Mouse (Mus musculus) liver, postnatal 0 days (tissue): ENCODE data around the gene Snx22. TPM values are rescaled to one million over a fixed set of nuclear protein-coding genes. Genes with fewer than 3 reads are reported as not detected.

Experiments used
- ATAC-seq: fragments of 200-750 bp; cut with Nextera tagmentation; 2 replicates; pipeline ENCODE4 v1.8.0; 2017; ENCODE audit warnings: mild to moderate bottlenecking, moderate library complexity
- DNase-seq: peaks from one replicate; pipeline ENCODE4 v3.0.0-alpha.2; 2016
- H3K27ac ChIP-seq: fragments of 300-500 bp; sonication (generic); 2 replicates; pipeline ENCODE4 v1.5.1; 2014; ENCODE audit warnings: antibody characterized with exemption, moderate library complexity, mild to moderate bottlenecking, low read depth
- H3K27me3 ChIP-seq: fragments of 300-500 bp; sonication (generic); 2 replicates; pipeline ENCODE4 v1.6.1; 2014; ENCODE audit warnings: low read length, control low read depth, mixed read lengths; ENCODE audit not compliant: insufficient read depth
- H3K36me3 ChIP-seq: fragments of 300-500 bp; sonication (generic); replicated peaks from 2 replicates; pipeline ENCODE4 v1.6.1; 2014; ENCODE audit warnings: mild to moderate bottlenecking, control low read depth, low read length, moderate library complexity, mixed read lengths; ENCODE audit not compliant: insufficient read depth
- H3K4me1 ChIP-seq: fragments of 300-500 bp; sonication (generic); 2 replicates; pipeline ENCODE4 v1.6.1; 2014; ENCODE audit warnings: antibody characterized with exemption, mild to moderate bottlenecking, control low read depth; ENCODE audit not compliant: insufficient read depth
- H3K4me2 ChIP-seq: fragments of 300-500 bp; sonication (generic); 2 replicates; pipeline ENCODE4 v1.6.1; 2014; ENCODE audit warnings: low read depth, mild to moderate bottlenecking, low read length, moderate library complexity, mixed read lengths
- H3K4me3 ChIP-seq: fragments of 300-500 bp; sonication (generic); 2 replicates; pipeline ENCODE4 v1.5.1; 2014; ENCODE audit warnings: low read depth, low read length
- H3K9ac ChIP-seq: fragments of 300-500 bp; sonication (generic); replicated peaks from 2 replicates; pipeline ENCODE4 v1.6.1; 2014; ENCODE audit warnings: mild to moderate bottlenecking, moderate library complexity
- H3K9me3 ChIP-seq: fragments of 300-500 bp; sonication (generic); 2 replicates; pipeline ENCODE4 v1.6.1; 2016; ENCODE audit warnings: mild to moderate bottlenecking, control low read depth, low read length, mixed read lengths
- CTCF ChIP-seq: sonication (generic); IDR thresholded peaks from 2 replicates; pipeline ENCODE4 v1.5.1; 2016; ENCODE audit warnings: antibody characterized with exemption, low read depth
- EP300 ChIP-seq: IDR thresholded peaks from 2 replicates; pipeline ENCODE4 v1.6.1; 2016; ENCODE audit warnings: antibody characterized with exemption, low read depth, mild to moderate bottlenecking
- WGBS: fragments of 180-500 bp; shearing (Covaris S2); extraction: QIAGEN DNeasy Blood & Tissue Kit; methylation state at CpG from one replicate; pipeline ENCODE4 v1.1.7; 2014; ENCODE audit not compliant: insufficient replicate concordance; 5-methylcytosine and 5-hydroxymethylcytosine counted together
- polyA plus RNA-seq: library from polyadenylated mRNA; unstranded; fragments of >200 nt; fragmentation: Nextera tagmentation; extraction: Ambion mirVana; gene quantifications from 2 replicates; pipeline ENCODE4 v1.2.1, GENCODE M21; 2015

Gene Snx22
- polyA plus RNA-seq, 1 experiment from 2014 or later, result 13.4 TPM

DNA sequence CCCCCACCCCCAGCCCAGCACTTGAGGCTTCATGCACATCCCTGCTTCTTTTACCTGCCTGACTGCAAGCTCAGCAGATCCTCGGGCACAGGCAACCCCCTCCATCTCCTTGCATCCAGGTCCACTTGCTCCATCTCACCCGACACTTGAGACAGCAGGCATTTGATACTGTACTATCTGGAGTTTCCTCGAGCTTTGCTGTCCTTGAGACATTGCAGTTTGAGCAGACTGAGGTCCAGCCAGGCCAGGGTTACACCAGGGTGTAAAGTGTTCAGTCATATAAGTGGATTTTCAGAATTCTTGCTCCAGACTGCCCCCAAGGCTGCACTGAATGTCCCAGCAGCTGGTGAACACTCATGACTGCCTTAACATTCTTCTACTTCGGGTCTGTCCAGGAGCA lies 27.2 kb downstream of the Snx22 start:
- Histone ChIP-seq H3K27me3 (no peaks in the 10 kb centered on the region), H3K36me3 (peaks cover 4% of the 10 kb centered on the region; the same call in 1 of the 2 replicates), H3K4me2 (no peak overlapping the region), H3K9me3 (no peaks in the 10 kb centered on the region), H3K27ac (no peak overlapping the region), H3K4me1 (no peaks in the 10 kb centered on the region), H3K9ac (no peak overlapping the region), H3K4me3 (no peak overlapping the region)
- TF ChIP-seq CTCF, result no peak
- no peak for TF ChIP-seq EP300
- no peak for ATAC-seq
- WGBS, result 75% methylated on average over 4 of the region's 4 CpGs
- DNase-seq, result no peak

DNA sequence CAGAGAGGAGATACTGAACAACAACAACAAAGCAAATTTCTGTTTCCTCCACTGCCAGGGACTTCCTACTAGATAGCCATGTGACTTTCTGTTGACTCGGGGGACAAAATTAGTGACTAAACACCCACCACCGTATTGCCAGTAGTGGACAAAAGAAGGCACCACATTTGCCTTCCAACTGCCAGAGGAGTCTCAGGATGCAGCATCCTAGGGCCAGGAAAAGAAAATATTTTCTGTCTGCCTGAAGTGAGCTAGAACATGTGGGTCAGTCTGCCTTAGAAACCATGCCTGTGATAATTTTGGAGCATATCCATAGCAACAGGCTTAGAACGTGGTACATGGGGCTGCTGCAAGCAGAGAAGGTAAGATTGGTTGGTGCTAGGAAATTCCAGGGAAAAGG lies 28.7 kb downstream of the Snx22 start:
- H3K36me3 ChIP-seq, result peaks cover 4% of the 10 kb centered on the region; the same call in 1 of the 2 replicates
- H3K9me3 ChIP-seq, result no peaks in the 10 kb centered on the region
- H3K27ac ChIP-seq, result no peak overlapping the region
- no peak for DNase-seq
- 70% methylated on average over 3 of the region's 3 CpGs for WGBS
- H3K27me3 ChIP-seq, result no peaks in the 10 kb centered on the region
- no peak for ATAC-seq
- no peak overlapping the region for H3K9ac ChIP-seq
- TF ChIP-seq CTCF, result no peak
- TF ChIP-seq EP300, result no peak
- no peaks in the 10 kb centered on the region for H3K4me1 ChIP-seq
- no peak overlapping the region for H3K4me3 ChIP-seq
- no peak overlapping the region for H3K4me2 ChIP-seq

DNA sequence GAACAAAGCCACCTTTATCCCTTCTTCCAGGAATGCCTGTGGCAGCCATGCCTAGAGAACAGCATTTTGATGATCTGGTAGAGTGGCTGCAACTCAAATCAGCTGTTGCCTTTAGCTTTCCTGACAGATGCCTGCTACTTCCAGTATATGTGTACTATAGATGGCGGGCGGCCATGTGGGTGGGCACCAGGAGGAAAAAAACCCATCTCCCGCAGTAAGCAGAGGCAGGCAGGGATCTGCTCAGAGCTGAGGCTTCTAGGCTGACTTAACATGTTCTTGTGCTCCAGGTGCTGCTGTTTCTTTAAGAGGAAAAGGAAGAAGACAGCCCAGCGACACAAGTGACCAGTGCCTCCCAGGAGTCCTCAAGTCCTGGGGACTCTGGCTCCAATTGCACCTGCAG lies 30.2 kb downstream of the Snx22 start:
- no peaks in the 10 kb centered on the region for H3K27me3 ChIP-seq
- H3K9ac ChIP-seq, result no peak overlapping the region
- ATAC-seq (no peak), DNase-seq (no peak)
- H3K9me3 ChIP-seq, result no peaks in the 10 kb centered on the region
- H3K4me2 ChIP-seq, result no peak overlapping the region
- no peaks in the 10 kb centered on the region for H3K4me1 ChIP-seq
- TF ChIP-seq CTCF (no peak), EP300 (no peak)
- 84% methylated on average over 4 of the region's 4 CpGs for WGBS
- H3K36me3 ChIP-seq, result peaks cover 9% of the 10 kb centered on the region; the same call in 1 of the 2 replicates
- no peak overlapping the region for H3K27ac ChIP-seq
- no peak overlapping the region for H3K4me3 ChIP-seq

DNA sequence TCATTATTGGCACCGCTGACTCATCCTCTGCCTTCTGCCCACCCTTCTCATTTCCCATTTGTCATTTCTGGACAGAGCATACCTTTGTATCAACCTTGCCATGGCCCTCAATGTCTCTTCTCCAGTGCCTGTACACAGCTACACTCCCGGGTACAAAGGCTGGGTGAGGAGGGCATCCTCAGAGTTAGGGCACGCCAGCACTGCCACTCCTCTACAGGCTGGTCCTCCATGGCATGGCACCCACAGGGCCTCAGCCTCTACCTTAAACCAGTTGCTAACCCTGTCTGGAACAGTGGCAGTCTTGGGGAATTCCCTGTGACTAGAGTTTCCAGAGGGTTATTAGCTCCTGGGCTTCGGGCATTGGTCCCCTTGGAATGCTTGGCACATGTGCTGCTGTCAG lies 30.9 kb downstream of the Snx22 start:
- Histone ChIP-seq H3K4me3 (no peak overlapping the region), H3K4me1 (no peaks in the 10 kb centered on the region), H3K4me2 (no peak overlapping the region), H3K9ac (no peak overlapping the region), H3K27ac (no peak overlapping the region), H3K36me3 (peaks cover 9% of the 10 kb centered on the region; the same call in 1 of the 2 replicates), H3K27me3 (no peaks in the 10 kb centered on the region), H3K9me3 (no peaks in the 10 kb centered on the region)
- 95% methylated on average over 4 of the region's 4 CpGs for WGBS
- TF ChIP-seq EP300, result no peak
- TF ChIP-seq CTCF, result no peak
- ATAC-seq (no peak), DNase-seq (no peak)

DNA sequence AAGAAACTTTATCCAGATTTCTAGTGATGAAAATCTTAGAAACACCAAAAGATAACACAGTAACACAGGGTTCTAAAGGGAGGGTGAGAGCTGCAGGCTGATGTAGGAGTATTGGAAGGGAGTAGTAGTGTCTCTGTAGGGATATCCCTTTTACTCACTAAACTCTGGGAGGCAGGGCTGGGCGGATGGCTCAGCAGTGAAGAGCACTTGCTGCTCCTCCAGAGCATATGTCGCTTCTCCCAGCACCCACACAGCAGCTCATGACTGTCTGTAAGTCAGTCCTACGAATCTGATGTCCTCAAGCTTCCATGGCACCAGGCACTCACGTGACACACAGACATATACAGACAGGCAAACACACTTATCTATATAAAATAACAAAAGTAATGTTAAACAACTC lies 31.4 kb downstream of the Snx22 start:
- H3K9ac ChIP-seq, result no peak overlapping the region
- no peak overlapping the region for H3K4me2 ChIP-seq
- DNase-seq (no peak), ATAC-seq (no peak)
- no peaks in the 10 kb centered on the region for H3K9me3 ChIP-seq
- no peaks in the 10 kb centered on the region for H3K4me1 ChIP-seq
- H3K27me3 ChIP-seq, result no peaks in the 10 kb centered on the region
- no peak overlapping the region for H3K27ac ChIP-seq
- TF ChIP-seq EP300 (no peak), CTCF (no peak)
- H3K36me3 ChIP-seq, result peaks cover 9% of the 10 kb centered on the region; the same call in 1 of the 2 replicates
- H3K4me3 ChIP-seq, result no peak overlapping the region
- WGBS, result 84% methylated on average over 4 of the region's 4 CpGs

DNA sequence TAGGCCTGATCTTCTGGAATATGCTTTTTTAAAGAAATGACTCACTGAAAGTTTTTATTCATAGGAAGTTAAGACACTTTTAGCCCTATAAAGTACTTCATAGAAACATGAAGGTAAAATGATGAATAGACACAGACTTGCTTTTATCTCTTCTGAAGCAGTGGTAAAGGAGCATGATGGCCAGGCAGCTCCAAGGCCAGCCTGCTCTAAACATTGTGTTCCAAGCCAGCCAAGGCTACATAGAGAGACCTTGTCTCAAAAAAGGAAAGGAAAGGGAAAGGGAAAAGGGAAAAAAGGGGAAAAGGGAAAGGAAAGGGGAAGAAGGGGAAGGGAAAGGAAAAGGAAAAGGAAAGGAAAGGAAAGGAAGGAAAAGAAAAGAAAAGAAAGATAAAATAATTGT lies 48.9 kb downstream of the Snx22 start:
- Histone ChIP-seq H3K4me3 (no peak overlapping the region), H3K36me3 (peaks cover 11% of the 10 kb centered on the region), H3K4me1 (no peaks in the 10 kb centered on the region), H3K9me3 (no peaks in the 10 kb centered on the region), H3K4me2 (no peak overlapping the region), H3K9ac (no peak overlapping the region), H3K27me3 (no peaks in the 10 kb centered on the region), H3K27ac (no peak overlapping the region)
- DNase-seq, result no peak
- ATAC-seq, result no peak
- TF ChIP-seq CTCF (no peak), EP300 (no peak)

Other genes starting within 250 kb of the Snx22 start
- gene Zfp609, start 242.2 kb downstream of the Snx22 start, polyA plus RNA-seq, result 2.0 and 2.8 TPM in 2 replicates
- gene Pclaf, start 179.5 kb downstream of the Snx22 start, polyA plus RNA-seq, result 55.8 and 61.7 TPM in 2 replicates
- 6.8 and 8.7 TPM in 2 replicates for gene Trip4, start 160.9 kb downstream of the Snx22 start, polyA plus RNA-seq
- 1.9 and 2.0 TPM in 2 replicates for gene Csnk1g1, start 160.8 kb downstream of the Snx22 start, polyA plus RNA-seq
- 368 and 376 TPM in 2 replicates for gene Ppib, start 9.5 kb downstream of the Snx22 start, polyA plus RNA-seq
- 30.4 and 34.5 TPM in 2 replicates for gene Snx1, start 56.9 kb upstream of the Snx22 start, polyA plus RNA-seq
- gene Ciao2a, start 56.9 kb upstream of the Snx22 start, polyA plus RNA-seq, result 122 and 133 TPM in 2 replicates
- gene Dapk2, start 88.5 kb upstream of the Snx22 start, polyA plus RNA-seq, result 21.6 and 23.4 TPM in 2 replicates